Mouse (Mus musculus): ENCODE measurements at regions not wholly inside any gene's neighbourhood (a gene's known extent, or its start where the extent isn't known, plus 50 kb on each side); places are given as distances from the start of the nearest gene placed in this dataset.

DNA sequence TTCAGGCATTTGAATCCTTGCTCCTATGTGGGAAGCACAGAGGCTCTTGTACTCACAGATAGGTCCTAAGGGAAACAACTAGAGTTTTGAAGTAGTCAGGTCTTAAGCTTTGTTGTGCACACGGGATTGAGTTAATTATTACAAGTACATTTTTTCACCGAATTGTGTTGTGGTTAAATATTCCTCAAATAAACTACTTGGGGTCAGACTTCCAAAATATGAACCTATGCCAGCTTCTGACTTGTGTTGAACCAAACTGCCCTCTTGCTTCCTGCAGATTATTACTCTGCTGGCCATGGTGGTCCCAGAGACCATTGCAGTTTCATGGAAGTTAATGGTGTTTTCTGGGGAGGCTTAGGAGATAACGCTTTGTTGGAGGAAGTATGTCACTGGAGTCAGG, 105.5 kb upstream of the Fggy start:
- no peak for TF ChIP-seq GATA1 (IDR thresholded peaks at IDR 0.05; ENCODE audit: borderline replicate concordance, low read length)
- no peak for TF ChIP-seq CTCF (IDR thresholded peaks at IDR 0.05; ENCODE audit: low read depth, low read length)
- no peak for TF ChIP-seq POLR2AphosphoS5 (IDR thresholded peaks at IDR 0.05; ENCODE audit: insufficient replicate concordance, low read depth, low read length)
- no peak for TF ChIP-seq TAL1 (conservative IDR thresholded peaks at IDR 0.05; ENCODE audit: low read depth, low read length)
- no peak for TF ChIP-seq GATA2 (IDR thresholded peaks at IDR 0.05; ENCODE audit: borderline replicate concordance, low read depth, low read length)

All from G1E (cell line).